Mouse (Mus musculus): ENCODE measurements around the gene Alpl. TPM values are rescaled to one million over a fixed set of nuclear protein-coding genes. Genes with fewer than 3 reads are reported as not detected.

Alpl gene
- total RNA-seq, 2 experiments from 2014 or later, result 6.0 to 8.1 TPM

DNA sequence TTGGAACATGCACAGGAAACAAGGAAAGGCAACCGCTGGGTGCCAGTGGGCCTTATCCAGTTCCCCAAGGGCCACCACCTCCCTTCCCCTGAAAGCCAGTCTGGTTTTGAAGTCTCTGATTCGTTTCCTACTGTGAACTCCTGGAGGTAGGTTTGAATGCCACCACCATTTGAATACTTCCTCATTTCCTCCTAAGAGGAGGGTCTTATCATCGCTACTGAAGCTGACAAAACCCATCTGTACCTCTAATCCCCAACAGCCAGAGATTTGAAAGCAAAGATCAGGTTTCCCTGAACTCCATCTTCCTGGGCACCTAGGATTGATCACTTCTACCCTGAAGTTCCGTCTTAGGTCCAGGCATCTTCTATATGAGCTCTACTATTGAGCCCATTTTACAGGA lies 854 bp upstream of the Alpl start:
- DNase-seq, result no peak

DNA sequence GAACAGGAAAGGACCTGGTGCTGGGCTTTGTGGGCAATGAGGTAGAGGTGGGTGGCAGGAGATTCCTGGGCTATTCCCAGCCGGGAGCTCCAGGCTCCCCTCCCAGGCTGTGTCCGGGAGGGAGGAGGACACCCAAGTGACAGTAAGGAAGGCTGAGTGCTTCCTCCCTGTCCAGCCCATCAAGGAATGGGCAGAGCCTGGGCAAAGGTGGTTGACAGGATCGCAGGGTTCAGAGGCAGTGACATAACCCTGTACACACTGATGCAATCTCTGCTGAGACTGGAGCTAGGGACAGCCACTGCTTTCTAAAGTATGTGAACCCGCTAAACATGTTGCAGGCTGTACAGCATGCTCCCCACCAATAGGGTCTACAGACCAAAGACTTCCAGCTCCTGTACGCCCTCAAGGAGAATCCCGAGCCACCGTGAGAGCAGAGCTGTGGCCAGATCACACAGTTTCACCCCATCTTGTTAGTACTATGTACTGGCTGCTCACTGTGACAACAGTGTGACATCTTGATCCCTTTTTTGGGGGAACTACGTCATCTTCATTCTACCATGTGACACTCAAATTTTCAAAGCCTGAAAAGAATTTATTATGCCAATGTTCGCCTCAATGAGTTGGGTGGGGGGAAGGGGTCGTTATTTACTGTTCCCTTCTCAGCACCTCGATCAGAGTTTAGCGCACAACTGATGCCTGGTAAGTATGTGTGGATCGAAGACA lies 1.8 kb downstream of the Alpl start:
- no peak for DNase-seq

DNA sequence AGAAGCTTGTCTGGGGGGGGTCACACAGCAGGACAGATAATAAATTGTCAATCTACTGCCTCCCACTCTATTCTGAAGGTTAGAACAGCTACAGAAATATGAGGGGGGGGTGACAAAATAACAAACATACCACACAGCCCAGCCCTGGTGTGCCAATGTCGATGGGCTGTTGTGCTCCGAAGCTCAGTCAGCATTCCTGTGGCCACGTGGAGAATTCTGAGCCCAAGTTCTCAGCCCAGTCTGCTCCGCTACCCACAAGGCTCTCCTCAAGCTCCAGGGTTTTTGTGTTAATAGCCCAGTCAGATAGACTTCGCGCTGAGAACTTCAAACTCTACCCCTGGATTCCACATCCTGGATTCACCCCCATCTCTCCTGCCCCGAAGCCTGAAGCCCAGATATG lies 2.6 kb downstream of the Alpl start:
- no peak for DNase-seq

DNA sequence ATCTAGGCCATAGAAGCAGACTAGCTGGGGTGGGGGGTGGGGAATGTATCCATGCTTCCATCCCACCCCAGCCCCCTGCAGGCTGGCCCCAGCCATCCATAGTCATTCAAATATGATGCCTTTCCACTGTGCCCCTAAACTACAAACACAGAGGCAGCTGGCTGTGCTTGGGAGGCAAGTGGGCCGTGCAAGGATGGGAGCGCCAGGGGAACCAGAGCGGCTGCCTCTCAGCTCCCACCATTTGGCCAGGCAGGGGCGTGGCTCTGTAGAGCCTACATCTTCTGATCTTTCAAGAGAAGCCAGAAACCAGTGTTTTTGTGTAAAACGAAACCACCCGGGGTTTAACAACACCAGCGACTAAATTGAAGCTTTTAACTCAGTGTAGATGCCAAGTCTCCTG lies 4.7 kb downstream of the Alpl start:
- no peak for DNase-seq

DNA sequence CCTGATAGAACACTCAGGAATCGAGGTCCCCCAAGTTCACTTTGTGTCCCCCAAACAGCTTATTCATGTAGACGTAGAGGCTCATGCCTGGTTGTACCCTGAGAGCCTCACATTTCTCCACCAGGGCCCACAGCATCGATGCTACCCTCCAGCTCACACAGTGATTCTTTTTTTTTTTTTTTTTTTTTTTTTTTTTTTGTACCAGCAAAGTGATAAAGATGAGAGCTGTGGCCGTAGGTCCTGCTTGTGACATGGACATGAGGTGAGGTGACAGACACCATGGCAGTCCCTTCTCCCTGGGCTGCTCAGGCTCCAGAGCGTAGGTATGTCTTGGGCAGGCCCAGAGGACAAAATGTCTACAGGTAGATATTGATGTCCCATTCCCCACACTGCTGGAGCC lies 5.2 kb downstream of the Alpl start:
- no peak for DNase-seq

DNA sequence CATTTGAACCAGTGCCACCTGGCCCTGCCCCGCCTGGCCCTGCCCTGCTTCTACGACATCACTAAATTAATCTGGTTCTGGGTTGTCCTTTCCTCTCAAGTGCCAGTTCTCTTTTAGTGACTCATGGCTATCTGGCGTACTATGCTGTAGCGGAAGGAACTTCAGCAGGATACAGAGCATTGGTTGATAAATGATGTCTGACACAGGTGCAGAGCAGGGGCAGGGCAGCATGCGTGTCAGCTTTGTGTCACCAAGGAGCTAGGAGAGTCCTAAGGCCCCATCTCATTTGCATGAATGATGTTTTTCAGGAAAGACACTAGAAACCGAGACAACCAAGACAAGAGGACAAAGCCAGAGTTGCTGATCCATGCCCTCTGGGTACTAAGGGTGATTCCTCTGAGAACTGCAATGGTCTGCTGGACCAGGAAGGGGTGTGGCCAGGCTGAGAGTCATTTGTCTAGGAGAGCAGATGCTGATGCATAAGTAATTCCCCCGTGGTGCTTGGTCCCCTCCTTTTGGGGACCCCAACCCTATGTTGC lies 7.6 kb downstream of the Alpl start:
- DNase-seq, result no peak

DNA sequence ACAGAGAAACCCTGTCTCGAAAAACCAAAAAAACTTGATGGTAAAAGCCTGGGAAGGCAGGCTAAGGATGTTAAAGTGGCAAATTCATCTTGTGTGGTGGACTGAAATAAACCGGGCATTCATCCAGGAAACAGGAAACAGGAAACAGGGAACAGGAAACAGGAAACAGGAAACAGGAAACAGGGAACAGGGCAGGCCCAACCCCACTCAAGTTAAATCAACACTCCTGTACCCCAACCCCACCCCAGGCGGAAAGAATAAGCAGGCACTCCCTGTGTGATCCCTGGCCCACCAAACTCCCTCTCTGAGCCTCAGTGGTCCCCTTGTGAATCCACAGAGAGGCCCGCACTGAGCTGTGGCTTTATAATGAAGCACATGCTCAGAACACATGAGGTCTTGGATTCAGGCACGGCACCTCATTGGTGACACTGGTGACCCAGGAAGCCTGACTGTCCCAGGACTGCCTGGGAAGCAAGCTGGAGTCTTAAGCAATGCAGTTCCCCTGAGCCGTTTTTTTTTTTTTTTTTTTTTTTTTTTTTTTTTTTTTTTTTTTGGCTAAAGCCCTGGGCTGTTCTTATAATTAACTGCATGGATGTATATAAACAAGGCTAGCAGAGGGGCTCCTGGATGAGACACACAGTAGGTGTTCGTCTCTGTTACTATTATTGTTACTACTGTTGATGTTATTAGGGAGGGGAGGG lies 8.4 kb downstream of the Alpl start:
- no peak for DNase-seq

DNA sequence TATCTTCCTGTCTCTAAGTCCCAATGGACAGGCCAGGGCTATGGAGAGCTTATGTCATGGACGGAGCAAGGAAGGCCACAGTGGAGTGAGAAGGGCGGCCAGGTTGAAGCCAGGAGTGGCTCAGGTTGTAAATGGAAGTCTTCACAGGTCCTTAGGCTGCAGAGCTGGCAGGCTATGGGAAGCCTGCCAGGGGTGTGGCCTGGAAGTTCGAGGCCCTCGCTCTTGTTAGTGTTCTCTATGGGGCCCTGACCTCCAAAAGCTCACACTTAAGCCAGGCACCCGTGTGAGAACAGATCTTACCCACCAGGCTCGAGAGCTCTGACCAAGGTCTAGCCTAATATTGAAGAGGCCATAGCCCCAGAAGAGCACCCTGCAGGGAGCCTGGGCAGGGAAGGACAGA lies 9.7 kb downstream of the Alpl start:
- DNase-seq, result no peak

DNA sequence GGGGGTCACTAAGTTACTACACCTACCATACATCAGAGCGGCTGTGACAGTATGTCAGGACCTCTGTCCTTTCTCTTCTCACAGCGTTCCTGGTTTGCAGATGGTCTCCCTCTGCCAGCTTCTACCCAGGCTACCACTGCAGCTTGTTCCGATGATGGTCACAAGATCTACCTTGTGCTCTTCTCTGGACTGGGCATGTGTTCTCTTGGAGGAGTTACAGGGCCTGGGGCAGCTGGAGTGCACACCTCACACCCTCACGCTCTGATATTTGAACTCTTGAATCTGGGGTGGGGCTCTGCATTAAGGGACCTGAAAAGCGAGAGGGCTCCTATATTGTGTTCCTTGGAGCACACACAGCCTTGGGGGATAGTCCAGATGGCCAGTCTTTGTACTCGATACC lies 10.9 kb downstream of the Alpl start:
- DNase-seq, result no peak

DNA sequence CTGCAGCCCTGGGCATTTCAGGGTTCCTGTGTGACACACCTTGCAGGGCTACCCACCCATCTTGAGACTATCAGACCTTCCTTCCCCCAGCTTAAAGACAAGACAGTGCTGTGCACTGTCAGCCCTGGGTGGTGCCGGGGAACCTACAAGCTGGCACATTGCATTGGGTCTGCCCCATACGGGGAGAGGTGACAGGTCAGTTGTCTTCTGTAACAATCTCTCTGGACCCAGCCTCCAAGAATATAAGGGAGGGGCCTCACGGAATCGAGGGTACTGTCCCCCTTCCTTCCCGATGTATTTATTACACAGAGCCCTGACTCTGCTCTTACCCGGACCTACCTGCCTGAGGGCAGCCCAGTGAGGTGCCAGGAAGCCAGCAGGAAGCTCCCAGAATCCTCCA lies 11.4 kb downstream of the Alpl start:
- no peak for DNase-seq

DNA sequence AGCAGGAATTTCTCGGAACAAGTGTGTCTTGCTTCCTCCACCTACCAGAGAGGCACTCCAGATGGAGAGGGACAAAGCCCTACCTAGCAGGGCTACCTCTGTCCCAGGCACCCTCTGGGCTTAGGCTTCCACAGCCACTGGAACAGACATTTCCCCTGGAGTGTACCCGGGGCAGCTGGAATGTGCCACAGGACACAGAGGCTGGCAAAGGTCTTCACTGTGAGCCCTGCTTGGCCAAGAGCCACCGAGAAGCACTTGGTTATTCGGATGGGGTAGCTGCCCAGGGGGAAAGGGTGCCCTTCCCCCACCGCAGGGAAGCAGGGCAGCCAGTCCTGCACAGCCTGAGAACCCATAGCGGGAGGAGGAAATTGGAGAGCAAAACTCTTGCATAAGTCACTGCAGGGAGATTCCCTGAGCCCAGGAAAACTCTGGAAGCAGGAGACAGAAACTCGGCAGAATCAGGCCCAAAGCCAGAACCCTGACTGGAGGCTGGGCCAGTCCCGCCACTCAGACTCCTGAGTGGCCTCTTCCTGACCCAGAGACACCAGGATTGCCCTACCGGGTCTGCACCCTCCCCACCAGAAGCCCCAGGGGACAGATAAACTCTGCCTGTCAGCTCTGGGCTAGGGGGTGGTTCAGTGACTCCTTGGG lies 12.5 kb downstream of the Alpl start:
- DNase-seq, result peak; percentile 15 to 50

DNA sequence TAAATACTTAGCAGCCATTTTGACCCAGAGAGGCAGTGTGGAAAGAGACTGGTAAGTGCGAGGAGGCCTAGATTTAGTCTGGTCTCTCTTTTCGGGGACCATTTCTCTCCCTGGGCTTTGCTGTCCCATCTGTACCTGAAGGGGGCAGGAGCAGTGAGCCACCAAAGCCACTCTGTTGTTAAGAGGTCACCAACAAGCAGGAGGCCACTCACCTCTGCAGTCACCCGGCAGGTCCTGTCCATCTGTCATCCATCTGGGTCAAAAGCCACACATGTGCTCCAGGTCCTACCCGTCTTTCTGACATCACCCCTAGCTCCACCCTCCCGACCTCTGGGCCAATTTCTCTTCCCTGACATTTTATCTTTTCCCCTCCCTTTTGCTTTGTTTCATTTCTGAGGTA lies 14.2 kb downstream of the Alpl start:
- no peak for DNase-seq

DNA sequence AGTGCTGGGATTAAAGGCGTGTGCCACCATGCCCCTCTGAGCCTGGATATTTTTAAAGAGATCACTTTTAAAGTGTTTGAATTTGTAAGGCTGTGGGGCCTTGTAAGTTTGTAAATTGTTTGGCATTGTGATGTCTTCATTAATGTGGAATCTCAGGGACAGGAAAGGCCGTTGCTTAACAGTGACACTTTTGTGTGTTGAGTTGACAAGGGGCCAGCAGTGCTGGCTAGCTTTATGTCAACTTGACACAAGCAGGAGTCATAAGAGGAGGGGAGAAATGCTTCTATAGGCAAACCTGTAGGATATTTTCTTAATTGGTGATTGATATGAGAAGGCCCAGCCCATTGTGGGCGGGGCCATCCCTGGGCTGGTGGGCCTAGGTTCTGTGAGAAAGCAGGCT lies 15.2 kb downstream of the Alpl start:
- DNase-seq, result no peak

DNA sequence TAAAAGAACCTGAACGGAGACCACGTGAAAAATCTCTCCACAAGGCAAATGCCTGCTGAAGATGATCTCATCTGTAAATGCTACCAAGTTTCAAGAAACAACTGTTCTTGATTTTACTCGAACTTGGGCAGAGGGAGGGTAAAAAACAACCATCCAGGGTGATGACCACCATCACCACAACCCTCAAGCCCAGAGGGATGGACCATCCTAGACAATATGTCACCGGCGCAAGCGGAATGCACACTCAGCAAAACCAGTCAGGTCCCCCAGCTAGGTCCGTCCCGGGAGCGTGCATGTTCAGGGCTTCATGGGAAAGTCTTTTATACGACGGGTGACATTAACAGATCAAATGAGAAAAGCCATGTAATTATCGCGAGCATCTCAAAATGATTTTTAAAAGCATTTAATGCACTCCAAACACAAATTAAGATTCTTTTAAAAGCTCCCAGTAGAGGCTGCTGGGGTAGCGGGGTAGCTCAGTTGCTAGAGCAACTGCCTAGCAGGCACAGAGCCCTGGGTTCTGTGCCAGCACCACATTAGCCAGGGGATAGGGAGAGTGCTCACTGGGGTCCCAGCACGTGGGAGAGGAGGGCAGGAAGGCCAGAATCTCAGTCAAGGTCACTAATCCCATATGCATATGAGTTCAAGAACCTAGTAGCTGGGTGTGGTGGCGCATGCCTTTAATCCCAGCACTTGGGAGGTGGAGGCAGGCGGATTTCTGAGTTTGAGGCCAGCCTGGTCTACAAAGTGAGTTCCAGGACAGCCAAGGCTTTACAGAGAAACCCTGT lies 17.6 kb downstream of the Alpl start:
- no peak for DNase-seq

DNA sequence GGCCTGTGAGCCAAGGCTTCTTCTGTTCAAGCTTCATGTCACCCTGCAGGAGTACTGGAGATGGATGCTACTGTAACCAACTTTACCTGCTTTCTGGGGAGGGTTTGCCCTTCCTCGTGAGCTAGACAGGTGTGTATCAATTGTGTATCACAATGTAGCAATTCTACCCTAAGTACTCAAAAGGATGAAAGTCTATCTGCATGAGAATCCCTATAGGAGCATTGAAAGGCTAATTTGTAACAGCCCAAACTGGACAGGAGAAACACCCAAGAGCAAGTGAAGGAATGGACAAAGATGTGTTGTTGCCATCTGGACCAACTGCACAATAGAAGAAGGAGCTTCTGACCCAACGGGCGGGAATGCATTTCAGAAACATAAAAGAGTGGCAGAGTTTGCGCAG lies 18.3 kb downstream of the Alpl start:
- DNase-seq, result no peak

DNA sequence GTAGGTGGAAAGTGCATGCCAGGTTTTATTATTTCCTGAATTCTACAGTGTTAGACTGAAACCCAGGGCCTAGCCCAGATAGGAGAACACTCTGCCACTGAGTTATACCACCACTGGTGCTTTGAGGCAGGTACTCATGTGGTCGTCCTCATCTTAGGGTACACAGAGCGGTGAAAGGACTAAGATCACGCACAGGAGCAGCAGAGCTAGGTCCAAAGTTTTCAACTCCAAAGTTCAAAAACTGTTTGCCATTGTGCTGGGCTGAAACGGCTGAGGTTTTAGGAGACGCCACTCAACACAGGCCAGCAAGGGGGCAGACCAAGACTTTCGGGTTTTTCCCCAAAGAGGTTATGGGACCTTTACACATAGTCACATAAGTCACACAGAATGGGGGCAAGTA lies 21.7 kb downstream of the Alpl start:
- no peak for DNase-seq

DNA sequence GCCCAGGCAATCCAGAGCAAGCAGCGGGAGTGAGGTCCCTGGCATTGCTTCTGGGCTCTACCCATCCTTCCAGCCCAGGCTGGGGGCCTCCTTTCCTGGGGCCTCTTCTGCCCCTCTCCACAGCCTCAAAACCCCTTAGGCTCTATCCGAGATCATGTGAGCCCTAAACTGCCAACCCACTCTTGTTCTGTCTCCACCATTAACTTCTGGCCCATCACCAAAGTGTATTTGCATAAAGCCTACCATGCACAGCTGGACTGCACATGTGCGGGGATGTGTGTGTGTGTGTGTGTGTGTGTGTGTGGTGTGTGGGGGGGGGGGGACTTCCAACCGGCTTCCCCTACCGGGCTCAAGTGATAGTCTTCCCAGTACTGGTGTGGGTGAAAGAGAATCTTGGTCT lies 22.2 kb downstream of the Alpl start:
- DNase-seq, result no peak

DNA sequence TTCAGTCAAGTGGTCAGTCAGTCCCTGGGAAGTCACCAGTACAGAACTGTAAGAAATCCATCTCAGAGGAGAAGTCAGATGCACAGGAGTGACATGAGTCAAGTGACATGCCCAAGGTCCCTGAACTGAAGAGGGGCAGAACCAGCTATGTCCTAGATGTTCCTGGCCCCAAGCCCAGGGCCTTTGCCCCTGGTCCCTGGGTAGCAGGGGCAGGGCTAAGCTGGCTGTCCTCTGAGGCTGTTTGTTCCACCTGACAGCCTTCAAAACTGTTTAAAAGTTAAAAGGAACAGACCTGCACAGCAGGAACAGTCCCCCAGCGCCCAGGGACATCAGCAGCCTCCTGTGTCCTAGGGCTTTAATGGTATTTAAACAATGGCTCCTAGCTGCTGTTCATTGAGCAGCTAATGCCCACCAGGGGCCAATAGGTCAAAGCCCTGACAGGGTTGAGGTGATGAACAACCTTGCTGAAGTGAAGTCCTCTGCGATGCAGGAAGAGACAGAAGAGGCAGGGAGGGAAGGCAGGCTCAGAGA lies 22.8 kb downstream of the Alpl start:
- no peak for DNase-seq

DNA sequence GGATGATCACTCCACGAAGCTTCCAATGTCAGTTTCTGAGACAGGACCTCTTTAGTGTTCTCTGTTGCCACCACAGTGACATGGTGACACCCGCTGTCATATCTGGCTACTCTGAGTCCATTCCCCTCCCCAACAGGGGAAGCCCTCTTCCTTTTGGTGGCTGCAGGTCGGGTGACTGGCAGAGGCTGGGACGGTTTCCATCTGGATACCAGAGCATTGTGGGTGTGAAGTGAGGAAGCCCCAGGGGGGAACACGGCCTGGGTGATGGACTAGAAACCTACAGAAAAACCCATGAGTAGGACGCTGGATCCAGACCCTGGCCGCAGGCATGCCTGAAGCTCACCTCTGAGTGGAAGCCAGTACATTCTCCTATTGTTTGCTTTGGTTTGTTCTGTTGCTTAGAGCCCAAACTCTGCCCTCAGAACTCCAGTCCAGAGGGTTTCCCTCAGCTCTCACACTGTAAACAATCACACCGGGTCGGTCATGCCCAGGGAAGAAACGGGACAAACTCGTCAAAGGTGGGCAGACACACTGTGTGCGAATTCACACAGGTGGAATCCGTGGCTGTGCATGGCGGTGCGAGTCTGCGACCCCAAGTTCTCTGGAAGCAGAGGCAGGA lies 23.6 kb downstream of the Alpl start:
- DNase-seq, result no peak

DNA sequence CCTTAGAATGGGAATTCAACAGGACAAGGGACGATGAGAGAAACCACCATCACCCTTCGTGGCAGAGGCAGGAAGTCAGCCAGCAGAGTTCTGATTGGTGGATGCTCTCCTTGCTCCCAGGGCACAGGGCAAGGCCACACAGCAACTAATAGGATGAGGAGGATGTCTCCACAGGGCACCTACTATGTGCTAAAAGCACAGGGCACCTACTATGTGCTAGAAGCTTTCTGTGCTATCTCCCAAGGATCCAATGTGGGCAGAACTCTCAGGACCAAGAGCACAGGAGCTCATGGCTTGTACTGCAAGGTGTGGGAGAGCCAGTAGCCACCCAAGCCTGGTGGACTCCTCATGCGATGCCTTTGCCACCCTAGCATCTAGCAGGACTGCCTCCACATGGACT lies 24.4 kb downstream of the Alpl start:
- no peak for DNase-seq

DNA sequence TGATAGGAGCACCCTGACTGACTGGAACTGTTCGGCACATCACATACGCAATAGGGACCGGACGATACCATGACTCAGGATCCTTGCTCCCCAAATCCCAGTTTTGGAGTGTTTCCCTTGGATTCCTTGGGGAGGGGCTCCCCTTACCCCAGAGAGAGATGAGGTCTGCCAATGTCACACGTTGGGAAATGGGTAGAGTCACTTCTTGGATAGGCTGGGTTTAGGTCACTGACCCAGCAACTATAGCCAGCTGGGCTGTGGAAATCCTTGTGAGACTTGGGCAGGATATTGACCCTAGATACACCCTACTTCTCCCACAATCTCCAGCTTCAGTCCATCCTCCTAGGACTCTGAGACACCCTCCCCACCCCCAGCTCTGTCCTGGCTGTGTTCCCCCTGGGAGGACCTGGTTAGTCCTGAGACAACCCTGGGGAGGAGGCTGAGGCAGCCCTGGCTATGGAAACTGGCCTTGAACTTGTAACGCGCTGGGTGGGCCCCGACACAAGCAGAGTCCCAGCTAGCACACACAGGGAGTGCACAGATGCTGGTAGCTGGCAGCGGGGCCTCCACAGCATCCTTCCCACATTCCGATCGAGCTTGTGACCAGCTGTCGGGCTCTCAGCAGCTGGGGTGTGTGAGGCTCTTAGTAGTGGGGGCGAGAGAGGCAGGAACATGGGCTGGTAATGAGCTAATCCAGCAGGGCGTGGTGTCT lies 25.1 kb downstream of the Alpl start:
- DNase-seq, result no peak
